Mouse (Mus musculus) hindbrain, postnatal 0 days (tissue): ENCODE data around the gene Tmem217. TPM values are rescaled to one million over a fixed set of nuclear protein-coding genes. Genes with fewer than 3 reads are reported as not detected.
"Not testable (repeated sequence)": the region's sequence is repeated elsewhere in the genome, so short reads cannot be mapped to it uniquely, and the experiment has no call there.

Experiments
- ATAC-seq: fragments of 200-750 bp; cut with Nextera tagmentation; 2 replicates; pipeline ENCODE4 v1.8.0; 2017; ENCODE audit warnings: mild to moderate bottlenecking, moderate TSS enrichment, moderate library complexity
- DNase-seq: peaks from one replicate; pipeline ENCODE4 v3.0.0-alpha.2; 2015; ENCODE audit warnings: low spot score
- H3K27ac ChIP-seq: fragments of 300-500 bp; sonication (generic); 2 replicates; pipeline ENCODE4 v1.5.1; 2014; ENCODE audit warnings: mild to moderate bottlenecking
- H3K27me3 ChIP-seq: fragments of 300-500 bp; sonication (generic); 2 replicates; pipeline ENCODE4 v1.6.1; 2014; ENCODE audit warnings: low read length, mixed read lengths; ENCODE audit not compliant: insufficient read depth
- H3K36me3 ChIP-seq: fragments of 300-500 bp; sonication (generic); 2 replicates; pipeline ENCODE4 v1.6.1; 2014; ENCODE audit warnings: low read length, mixed read lengths; ENCODE audit not compliant: insufficient read depth
- H3K4me1 ChIP-seq: fragments of 300-500 bp; sonication (generic); 2 replicates; pipeline ENCODE4 v1.6.1; 2014; ENCODE audit warnings: antibody characterized with exemption, low read length, mixed read lengths; ENCODE audit not compliant: insufficient read depth
- H3K4me2 ChIP-seq: fragments of 300-500 bp; sonication (generic); 2 replicates; pipeline ENCODE4 v1.6.1; 2014; ENCODE audit warnings: low read depth, mild to moderate bottlenecking, low read length, moderate library complexity, mixed read lengths
- H3K4me3 ChIP-seq: fragments of 300-500 bp; sonication (generic); 2 replicates; pipeline ENCODE4 v1.5.1; 2014; ENCODE audit warnings: low read length
- H3K9ac ChIP-seq: fragments of 300-500 bp; sonication (generic); replicated peaks from 2 replicates; pipeline ENCODE4 v1.6.1; 2014; ENCODE audit warnings: mild to moderate bottlenecking, low read length, moderate library complexity, mixed read lengths
- H3K9me3 ChIP-seq: fragments of 300-500 bp; sonication (generic); 2 replicates; pipeline ENCODE4 v1.6.1; 2016; ENCODE audit warnings: low read length, mixed read lengths
- CTCF ChIP-seq: IDR thresholded peaks from 2 replicates; pipeline ENCODE4 v1.5.1; 2016; ENCODE audit warnings: antibody characterized with exemption, control low read depth, low read depth
- WGBS: fragments of 180-500 bp; shearing (Covaris S2); extraction: QIAGEN DNeasy Blood & Tissue Kit; methylation state at CpG from one replicate; pipeline ENCODE4 v1.1.7; 2014; 5-methylcytosine and 5-hydroxymethylcytosine counted together
- polyA plus RNA-seq: library from polyadenylated mRNA; unstranded; fragments of >200 nt; fragmentation: Nextera tagmentation; extraction: Ambion mirVana; gene quantifications from 2 replicates; pipeline ENCODE4 v1.2.1, GENCODE M21; 2015
- total RNA-seq: library from RNA; depleted of rRNA; stranded (reverse); fragments of >200 nt; gene quantifications from 2 replicates; pipeline ENCODE4 v1.2.3, GENCODE M21; 2014

The Tmem217 gene
- total and polyA plus RNA-seq, 2 experiments from 2014 or later = 0.90 TPM; not detected in 1

DNA sequence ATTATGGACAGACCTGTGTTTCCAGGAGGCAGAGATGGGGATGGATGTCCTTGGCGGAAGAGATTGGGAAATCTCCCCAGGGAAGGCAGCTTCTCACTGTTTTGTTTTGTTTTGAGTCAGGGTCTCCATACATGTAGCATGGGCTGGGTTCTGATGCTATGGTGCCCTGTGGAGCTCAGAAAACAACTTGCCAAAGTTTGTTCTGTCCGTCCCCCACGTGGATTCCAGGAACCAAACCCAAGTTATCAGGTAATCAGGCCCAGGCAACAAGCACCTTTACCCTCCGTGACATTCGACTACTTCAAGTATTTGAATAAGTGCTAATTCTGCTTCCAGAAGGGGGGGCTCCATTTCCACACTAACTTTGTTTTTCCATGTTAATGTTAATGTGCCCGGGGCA, 52.7 kb downstream of the Tmem217 start:
- H3K27ac ChIP-seq = no peak overlapping the region
- H3K9ac ChIP-seq = no peak overlapping the region
- H3K4me2 ChIP-seq = no peak overlapping the region
- no peaks in the 10 kb centered on the region for H3K27me3 ChIP-seq
- 0 out of 2 replicates have a peak, but pooled peaks cover 3% of the 10 kb centered on the region for H3K36me3 ChIP-seq
- TF ChIP-seq CTCF = no peak
- no peak overlapping the region for H3K4me3 ChIP-seq
- H3K4me1 ChIP-seq = no peaks in the 10 kb centered on the region
- no peaks in the 10 kb centered on the region for H3K9me3 ChIP-seq
- ATAC-seq = no peak
- DNase-seq = no peak
- 78% methylated on average over 6 of the region's 6 CpGs for WGBS

DNA sequence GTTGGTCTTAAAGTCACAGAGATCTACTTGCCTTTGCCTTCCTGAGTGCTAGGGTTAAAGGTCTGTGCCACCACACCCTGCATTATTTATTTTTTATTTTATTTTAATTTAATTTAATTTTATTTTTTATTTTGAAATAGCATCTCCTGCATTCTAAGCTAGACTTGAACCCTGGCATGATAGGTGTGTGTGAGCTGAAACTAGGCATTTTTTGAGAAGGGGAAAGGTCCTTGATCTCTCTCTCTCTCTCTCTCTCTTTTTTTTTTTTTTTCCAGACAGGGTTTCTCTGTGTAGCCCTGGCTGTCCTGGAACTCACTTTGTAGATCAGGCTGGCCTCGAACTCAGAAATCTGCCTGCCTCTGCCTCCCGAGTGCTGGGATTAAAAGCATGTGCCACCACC, 53.2 kb downstream of the Tmem217 start:
- H3K4me3 ChIP-seq, H3K36me3 ChIP-seq, H3K4me2 ChIP-seq, ATAC-seq, DNase-seq, H3K9me3 ChIP-seq, H3K27ac ChIP-seq, H3K27me3 ChIP-seq, H3K9ac ChIP-seq, H3K4me1 ChIP-seq: not testable (repeated sequence)
- 93% methylated on average over 2 of the region's 2 CpGs for WGBS

DNA sequence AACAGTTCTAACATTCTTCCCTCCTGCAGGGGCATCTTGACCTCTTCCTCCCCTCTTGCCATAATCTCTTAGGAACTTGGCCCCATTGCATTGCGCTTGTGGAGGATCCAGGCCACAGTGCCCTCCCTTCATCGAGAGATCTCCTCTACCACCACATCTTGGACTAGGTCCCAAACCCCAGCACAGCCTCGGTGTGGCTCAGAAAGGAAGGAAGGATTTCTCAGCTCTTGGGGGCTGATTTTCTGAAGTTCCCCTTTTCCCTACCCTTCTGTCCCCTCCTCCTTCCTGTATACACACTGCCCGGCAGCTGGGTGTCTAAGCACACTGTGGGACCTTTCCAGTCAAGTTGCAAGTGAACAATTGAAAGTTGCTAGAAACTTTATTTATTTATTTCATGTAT, 54.2 kb downstream of the Tmem217 start:
- ATAC-seq (no peak), DNase-seq (no peak)
- Histone ChIP-seq H3K9ac (no peak overlapping the region), H3K27me3 (no peaks in the 10 kb centered on the region), H3K9me3 (no peaks in the 10 kb centered on the region), H3K27ac (no peak overlapping the region), H3K4me2 (no peak overlapping the region), H3K4me1 (peaks cover 2% of the 10 kb centered on the region; the same call in 1 of the 2 replicates), H3K36me3 (peaks cover 11% of the 10 kb centered on the region; the same call in 1 of the 2 replicates), H3K4me3 (no peak overlapping the region)
- 35% methylated on average over 4 of the region's 4 CpGs for WGBS
- TF ChIP-seq CTCF = no peak

DNA sequence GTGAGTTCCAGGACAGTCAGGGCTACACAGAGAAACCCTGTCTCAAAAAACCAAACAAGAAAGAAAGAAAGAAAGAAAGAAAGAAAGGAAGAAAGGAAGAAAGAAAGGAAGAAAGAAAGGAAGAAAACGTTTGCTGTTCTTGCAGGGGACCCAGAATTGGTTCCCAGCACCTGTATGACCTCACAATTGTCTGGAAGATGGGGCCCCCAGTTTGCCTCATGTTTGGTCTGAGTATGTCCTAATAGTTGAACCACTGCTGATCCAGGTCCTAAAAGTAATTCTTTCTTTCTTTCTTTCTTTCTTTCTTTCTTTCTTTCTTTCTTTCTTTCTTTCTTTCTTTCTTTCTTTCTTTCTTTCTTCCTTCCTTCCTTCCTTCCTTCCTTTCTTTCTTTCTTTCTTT, 54.7 kb downstream of the Tmem217 start:
- not testable (repeated sequence) for H3K9me3 ChIP-seq, H3K4me3 ChIP-seq, H3K4me1 ChIP-seq, H3K4me2 ChIP-seq, H3K9ac ChIP-seq, DNase-seq, H3K27ac ChIP-seq, ATAC-seq, H3K27me3 ChIP-seq
- 76% methylated on average over 1 of the region's 1 CpGs for WGBS
- peaks cover 11% of the 10 kb centered on the region; the same call in 1 of the 2 replicates for H3K36me3 ChIP-seq

DNA sequence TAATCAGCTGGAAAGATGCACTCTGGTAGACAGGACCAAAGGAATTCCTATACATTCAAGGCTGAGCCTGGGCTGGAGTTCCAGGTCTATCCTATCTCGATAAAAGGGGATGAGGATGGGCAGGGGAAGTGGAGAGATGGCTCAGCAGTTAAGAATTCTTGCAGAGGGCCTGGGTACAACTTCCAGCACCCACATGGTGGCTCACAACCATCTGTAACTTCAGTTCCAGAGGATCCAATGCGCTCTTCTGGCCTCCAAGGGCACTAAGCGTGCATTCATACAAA, 55.2 kb downstream of the Tmem217 start:
- no peak overlapping the region for H3K4me3 ChIP-seq
- H3K4me2 ChIP-seq = no peak overlapping the region
- H3K4me1 ChIP-seq = peaks cover 3% of the 10 kb centered on the region; the same call in 1 of the 2 replicates
- H3K27me3 ChIP-seq = no peaks in the 10 kb centered on the region
- H3K27ac ChIP-seq = no peak overlapping the region
- DNase-seq = no peak
- H3K36me3 ChIP-seq = peaks cover 11% of the 10 kb centered on the region; the same call in 1 of the 2 replicates
- no peak overlapping the region for H3K9ac ChIP-seq
- no peaks in the 10 kb centered on the region for H3K9me3 ChIP-seq
- no peak for ATAC-seq
- WGBS = 95% methylated on average over 3 of the region's 3 CpGs
- TF ChIP-seq CTCF = no peak

DNA sequence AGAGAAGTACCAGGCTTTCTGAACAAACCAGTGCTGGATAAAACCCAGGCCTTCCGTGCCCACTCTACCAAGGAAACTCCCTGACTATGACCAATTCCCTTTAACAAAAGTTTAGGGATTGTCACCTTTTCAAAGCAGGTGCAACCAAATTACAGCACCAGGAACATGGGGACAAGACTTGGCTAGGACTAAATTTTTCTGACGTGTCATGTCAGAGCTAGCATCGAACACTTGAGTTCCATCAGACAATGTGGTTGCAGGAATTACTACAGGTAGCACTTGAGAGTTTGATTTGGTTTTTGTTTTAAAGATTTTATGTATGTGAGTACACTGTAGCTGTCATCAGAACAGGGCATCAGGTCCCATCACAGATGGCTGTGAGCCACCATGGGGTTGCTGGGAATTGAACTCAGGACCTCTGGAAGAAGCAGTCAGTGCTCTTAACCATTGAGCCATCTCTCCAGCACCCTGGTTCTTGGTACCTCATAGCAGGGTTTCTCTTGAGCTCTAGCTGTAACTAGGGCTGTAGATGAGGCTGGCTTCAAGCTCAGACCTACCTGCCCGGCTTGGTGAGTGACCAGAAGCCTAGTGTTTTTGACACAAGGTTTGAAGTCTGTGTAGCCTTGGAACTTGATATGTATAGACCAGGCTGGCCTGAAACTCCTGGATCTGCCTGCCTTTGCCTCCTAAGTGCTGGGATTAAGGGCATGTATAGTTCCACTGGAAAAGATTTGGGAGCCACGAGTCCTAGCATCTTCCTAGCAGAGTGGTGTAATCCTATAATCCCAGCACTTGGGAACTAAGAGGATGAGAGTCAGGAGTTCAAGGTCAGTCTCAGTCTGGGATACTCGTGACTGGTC, 55.7 kb downstream of the Tmem217 start:
- Histone ChIP-seq H3K4me1 (peaks cover 3% of the 10 kb centered on the region; the same call in 1 of the 2 replicates), H3K36me3 (peaks cover 11% of the 10 kb centered on the region; the same call in 1 of the 2 replicates), H3K27ac (no peak overlapping the region), H3K9ac (no peak overlapping the region), H3K4me3 (no peak overlapping the region), H3K27me3 (no peaks in the 10 kb centered on the region), H3K4me2 (no peak overlapping the region), H3K9me3 (no peaks in the 10 kb centered on the region)
- DNase-seq (no peak), ATAC-seq (no peak)
- WGBS = 68% methylated on average over 6 of the region's 6 CpGs
- no peak for TF ChIP-seq CTCF

DNA sequence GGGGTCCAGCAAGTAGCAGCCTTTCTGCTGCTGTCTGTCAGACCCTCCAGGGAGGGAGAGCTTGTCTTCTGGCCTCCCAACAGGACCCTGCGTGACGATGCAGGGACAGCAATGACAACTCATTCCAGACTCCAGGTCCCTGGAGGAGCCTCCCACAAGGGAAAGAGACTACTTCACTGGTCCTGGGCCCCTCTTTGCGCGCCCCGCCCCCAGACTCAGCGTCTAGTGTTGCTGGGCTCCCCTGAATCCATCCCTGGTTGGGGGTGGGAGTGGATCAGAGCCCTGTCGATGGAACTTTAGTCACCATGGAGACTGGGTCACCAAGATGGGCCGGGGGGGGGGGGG, 57.5 kb downstream of the Tmem217 start:
- Histone ChIP-seq H3K4me1 (peaks cover 3% of the 10 kb centered on the region; the same call in 1 of the 2 replicates), H3K36me3 (peaks cover 11% of the 10 kb centered on the region; the same call in 1 of the 2 replicates), H3K9ac (no peak overlapping the region), H3K27ac (no peak overlapping the region), H3K4me3 (no peak overlapping the region), H3K9me3 (no peaks in the 10 kb centered on the region), H3K27me3 (no peaks in the 10 kb centered on the region), H3K4me2 (no peak overlapping the region)
- no peak for ATAC-seq
- DNase-seq = no peak
- WGBS = 59% methylated on average over 7 of the region's 8 CpGs
- no peak for TF ChIP-seq CTCF
